Comparison of ENCODE assay signal across 20 mouse cellular contexts in genomic region chr5:30609094-30609493, GRCm38 (mm10). TPM values are rescaled to one million over a fixed set of nuclear protein-coding genes. Genes with fewer than 3 reads are reported as not detected.
"Had no signal": no experiment of that assay in that cellular context is flagged by ENCODE, and none has a peak within 500 bp of the region (broad histone marks: within the 10 kb centered on the region; RNA-seq: fewer than 3 reads in every experiment).

No protein-coding gene starts in this region.

- DNase-seq: liver, postnatal 0 days; lung, adult 2 months; lung, postnatal 14 days; lung, postnatal 36 days; right cerebral cortex, postnatal 14 days; right cerebral cortex, postnatal 4 days; spleen, adult 18-20 months; thymus, adult 18-20 months; thymus, postnatal 14 days; thymus, postnatal 36 days had no signal

- ATAC-seq: liver, postnatal 0 days; lung, postnatal 0 days; midbrain, embryonic 13.5 days; midbrain, embryonic 16.5 days had no signal

- H3K27ac ChIP-seq: lung, embryonic 15.5 days; macrophage; midbrain, embryonic 13.5 days; neural tube, embryonic 12.5 days had no signal

- H3K4me3 ChIP-seq: lung, embryonic 15.5 days; megakaryocyte, embryonic 14.5 days; midbrain, embryonic 13.5 days; neural tube, embryonic 12.5 days had no signal

- H3K36me3 ChIP-seq: lung, embryonic 15.5 days; midbrain, embryonic 13.5 days; neural tube, embryonic 12.5 days had no signal

- H3K4me2 ChIP-seq: lung, embryonic 15.5 days; midbrain, embryonic 11.5 days; midbrain, embryonic 13.5 days; neural tube, embryonic 12.5 days had no signal

- H3K27me3 ChIP-seq: lung, embryonic 15.5 days; midbrain, embryonic 13.5 days; neural tube, embryonic 12.5 days had no signal

- H3K4me1 ChIP-seq: megakaryocyte, embryonic 14.5 days; neural tube, embryonic 12.5 days had no signal

- H3K9me3 ChIP-seq: lung, embryonic 15.5 days; megakaryocyte, embryonic 14.5 days; midbrain, embryonic 13.5 days; neural tube, embryonic 12.5 days had no signal

- H3K9ac ChIP-seq: liver, postnatal 0 days; lung, embryonic 15.5 days; midbrain, embryonic 13.5 days; neural tube, embryonic 12.5 days had no signal

RNA-seq across cellular contexts. Expression of gene Kcnk3, which starts 21.1 kb away (rescaled TPM):
- total RNA-seq: megakaryocyte progenitor cell, adult 5-6 weeks; neutrophil, adult 5-6 weeks had no signal
- polyA plus RNA-seq: macrophage had no signal
